Mouse (Mus musculus): Measurements from ENCODE around the gene AI837181.
"Not testable (repeated sequence)": the region's sequence is repeated elsewhere in the genome, so short reads cannot be mapped to it uniquely, and the experiment has no call there.

Gene AI837181

DNA sequence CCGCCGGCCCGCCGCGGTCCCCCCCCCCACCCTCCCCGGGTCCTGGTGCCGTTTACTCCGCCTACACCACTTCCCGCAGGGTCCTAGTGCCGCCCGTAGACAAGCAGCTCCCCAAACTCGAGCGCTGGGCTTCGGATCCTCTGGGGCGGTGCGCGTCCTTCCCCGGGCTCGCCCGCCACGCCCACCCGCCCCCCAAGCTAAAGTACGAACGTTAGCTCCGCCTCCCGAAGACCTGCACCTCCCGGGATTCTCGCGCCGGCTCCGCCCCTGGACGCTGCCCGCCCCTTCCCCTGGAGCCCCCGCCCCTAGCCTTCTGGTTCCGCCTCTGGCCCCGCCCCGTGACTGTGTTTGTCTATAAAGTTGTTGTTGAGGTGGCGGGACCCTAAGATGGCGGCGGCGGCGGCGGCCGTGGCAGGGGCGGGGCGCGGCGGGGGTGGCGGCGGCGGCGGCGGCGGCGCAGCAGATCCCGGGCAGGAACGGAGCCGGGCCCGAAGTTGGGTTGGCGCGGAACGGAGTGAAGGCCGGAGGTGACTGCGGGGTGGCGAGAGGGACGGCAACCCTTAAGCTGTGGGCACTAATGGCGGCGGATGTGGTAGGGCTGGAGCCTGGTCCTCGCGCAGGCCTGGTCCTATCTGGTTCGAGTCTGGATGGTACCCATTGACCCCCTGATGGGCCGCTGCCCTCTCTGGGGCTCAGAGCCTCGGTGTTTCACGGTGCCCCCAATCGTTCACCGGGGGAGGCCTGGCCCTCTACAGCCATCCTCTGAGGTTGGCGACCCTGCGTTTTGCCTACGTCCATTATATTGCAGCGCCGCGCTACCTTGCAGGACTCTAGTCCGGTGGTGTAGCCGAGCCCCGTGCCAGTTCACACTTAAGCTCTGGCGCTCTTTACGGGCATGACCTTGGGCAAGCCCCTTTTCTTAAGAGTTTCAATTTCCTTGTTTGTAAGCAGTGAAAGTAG lies at the start of gene AI837181, which contains the start of gene Drap1:
TSS of gene AI837181 (plus strand) at position 363 of the 960 bp plus-strand sequence.
TSS of gene Drap1 (minus strand) at position 198 of the 960 bp plus-strand sequence.
- DNase-seq, result peak; percentile 99

DNA sequence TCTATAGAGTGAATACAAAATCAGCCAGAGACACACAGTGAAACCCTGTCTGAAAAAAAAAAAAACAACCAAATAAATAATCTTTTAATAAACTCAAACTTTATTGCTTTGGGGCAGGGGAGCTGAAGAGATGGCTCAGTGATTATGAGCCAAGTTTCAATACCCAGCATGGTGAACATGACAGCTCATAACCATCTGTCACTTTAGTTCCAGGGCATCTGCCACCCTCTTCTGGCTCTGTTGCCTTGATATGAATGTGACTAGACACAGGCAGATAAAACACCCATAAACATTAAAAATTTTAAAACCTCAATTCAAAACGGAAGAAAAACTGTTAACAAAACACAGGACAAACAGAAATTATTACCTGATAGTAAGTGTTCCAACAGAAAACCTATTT lies 47.5 kb upstream of the AI837181 start:
- DNase-seq, result peak; percentile 42 to 46

GRCm38 (mm10) chr19:5383326-5383725 lies 41.6 kb upstream of the AI837181 start:
- DNase-seq, result no peak

GRCm38 (mm10) chr19:5384715-5385114 lies 40.2 kb upstream of the AI837181 start:
- DNase-seq, result no peak

GRCm38 (mm10) chr19:5388011-5388441 lies 36.9 kb upstream of the AI837181 start:
- DNase-seq, result peak; percentile 59 to 73

- peak; percentile 96 to 97 for DNase-seq
These were observed 36.2 kb upstream of the AI837181 start, which contains the start of gene Sart1 for GRCm38 (mm10) chr19:5388588-5389242. Gene Sart1, minus strand, starts transcription at chr19:5388703.

DNA sequence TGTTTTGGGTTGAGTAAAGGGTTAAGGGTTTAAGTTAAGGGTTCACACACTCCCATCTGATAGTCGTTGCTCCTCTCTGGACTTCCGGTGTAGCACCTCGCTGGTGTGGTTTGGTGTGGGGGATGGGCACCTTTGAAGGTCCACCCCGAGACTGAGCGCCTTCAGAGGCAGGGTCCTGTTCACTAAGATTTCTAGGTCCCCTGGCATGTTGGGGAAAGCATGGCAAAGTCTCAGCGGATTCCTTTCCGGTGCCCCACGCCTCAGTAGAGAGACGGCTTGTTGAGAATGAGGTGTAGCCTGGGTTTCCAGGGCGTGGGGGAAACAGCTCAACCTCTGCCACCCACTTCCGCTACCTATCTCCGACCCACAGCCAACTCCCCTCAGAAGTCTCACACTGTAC lies 35.3 kb upstream of the AI837181 start:
- peak; percentile 35 to 37 for DNase-seq

DNA sequence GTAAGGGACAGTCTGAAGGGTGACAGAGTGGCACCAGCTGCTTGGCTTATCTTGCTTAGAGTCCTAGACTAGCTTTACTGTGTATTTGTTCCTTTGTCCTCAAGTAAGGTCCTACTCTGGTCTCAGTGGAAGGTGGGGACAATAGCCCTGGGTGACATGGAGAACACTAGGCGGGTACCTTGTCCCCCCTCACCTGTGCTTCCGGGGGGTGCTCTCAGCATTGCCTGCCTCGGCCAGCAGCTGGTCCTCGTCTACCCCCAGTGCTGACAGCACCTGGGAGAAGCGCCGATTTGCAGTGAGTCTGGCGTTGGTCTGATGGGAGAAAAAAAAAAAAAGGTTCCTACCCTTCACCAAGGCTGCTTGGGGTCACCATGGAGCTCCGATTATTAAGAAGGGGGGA lies 34.5 kb upstream of the AI837181 start:
- DNase-seq, result no peak

DNA sequence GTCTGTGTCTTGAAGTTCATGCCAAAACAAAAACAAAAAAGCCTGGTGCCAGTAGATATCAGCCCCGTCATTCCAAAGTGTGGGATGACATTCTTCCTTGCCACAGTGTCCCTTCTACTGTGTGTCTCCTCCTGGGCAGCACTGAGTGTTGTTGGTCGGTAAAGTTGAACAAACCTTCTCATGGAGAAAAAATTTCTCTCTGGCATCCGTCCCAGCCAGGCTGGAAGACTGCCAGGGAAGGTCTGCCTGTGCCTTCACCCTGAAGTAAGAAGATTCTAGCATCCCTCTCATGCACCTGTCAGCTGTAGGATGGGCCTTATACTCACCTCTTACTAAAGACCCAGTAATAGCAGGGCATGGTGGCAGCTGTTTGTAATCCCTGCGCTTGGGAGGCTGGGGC lies 32.1 kb upstream of the AI837181 start:
- peak; percentile 80 to 85 for DNase-seq

GRCm38 (mm10) chr19:5394168-5394567 lies 30.8 kb upstream of the AI837181 start:
- DNase-seq, result no peak

DNA sequence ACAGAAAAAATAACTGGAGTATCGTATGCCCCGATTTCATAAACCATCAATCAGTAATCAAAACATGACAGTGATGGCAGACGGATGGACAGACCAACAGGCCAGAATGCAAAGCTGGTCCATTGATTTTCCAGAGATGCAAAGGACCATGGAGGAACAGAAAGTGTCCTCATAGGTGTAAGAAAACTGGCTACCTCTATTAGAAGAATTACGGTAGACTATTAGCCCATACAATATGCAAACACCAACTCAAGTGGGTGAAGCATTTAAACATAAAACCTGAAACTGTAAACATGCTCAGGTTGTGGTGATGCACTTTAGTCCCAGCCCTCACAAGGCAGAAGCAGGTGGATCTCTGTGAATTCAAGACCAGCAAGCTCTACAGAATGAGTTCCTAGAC lies 29.6 kb upstream of the AI837181 start:
- no peak for DNase-seq

DNA sequence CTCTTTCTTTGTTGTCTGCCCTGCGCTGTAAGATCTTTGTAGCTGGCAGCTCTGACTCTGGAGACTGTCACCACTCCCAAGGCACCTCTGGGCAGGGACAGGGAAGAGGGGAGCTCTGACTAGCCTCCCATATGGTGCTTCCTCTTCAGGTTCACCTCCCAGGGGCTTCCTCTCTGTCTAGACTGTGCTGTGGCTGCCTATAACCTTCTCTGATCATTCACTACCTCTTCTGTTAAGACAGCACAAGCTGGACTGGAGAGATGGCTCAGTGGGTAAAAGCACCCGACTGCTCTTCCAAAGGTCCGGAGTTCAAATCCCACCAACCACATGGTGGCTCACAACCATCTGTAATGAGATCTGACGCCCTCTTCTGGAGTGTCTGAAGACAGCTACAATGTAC lies 23.9 kb upstream of the AI837181 start:
- DNase-seq, result not testable (repeated sequence)

DNA sequence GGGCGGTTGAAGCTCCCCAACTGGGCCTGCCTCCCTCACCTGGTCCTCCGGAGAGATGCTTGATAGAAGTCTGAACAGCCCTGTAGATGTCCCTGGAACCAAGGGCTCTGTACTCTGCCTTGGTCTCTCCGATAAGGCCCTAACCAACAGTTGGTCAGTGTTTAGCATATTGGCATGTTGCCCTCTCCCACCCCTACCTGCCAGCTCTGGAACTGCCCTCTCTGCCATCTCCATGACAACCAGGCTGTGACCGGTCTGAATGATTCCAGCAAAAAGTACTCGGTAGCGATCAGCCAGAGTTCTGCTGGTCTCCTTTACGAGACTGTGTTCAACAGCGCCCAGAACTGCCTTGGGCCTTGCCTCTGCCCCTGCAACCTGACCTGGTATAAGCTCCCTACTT lies 22.7 kb upstream of the AI837181 start, which contains the start of gene Tsga10ip:
TSS of gene Tsga10ip (minus strand) at position 234 of the 400 bp plus-strand sequence.
- peak; percentile 68 to 73 for DNase-seq

DNA sequence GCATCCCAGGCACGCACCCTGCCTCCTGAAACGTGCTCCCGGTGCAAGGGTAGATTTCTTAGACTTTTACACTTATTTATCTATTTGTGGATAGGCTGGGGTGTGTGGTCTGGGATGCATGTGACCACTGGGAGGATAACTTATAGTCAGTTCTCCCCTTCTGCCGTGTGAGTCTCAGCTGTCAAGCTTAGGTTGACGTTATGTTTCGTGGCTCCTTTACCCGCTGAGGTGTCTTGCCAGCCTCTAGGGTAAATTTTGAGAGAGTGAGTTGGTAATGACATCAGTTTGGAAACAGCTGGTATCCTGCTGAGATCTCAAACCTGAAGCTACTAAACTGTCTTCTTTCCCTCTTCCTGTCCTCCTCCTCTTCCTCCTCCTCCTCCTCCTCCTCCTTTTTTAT lies 19.0 kb upstream of the AI837181 start:
- no peak for DNase-seq

GRCm38 (mm10) chr19:5406531-5407126 lies 18.3 kb upstream of the AI837181 start:
- DNase-seq, result peak; percentile 49 to 59

GRCm38 (mm10) chr19:5407133-5407532 lies 17.8 kb upstream of the AI837181 start:
- DNase-seq, result peak; percentile 70 to 82

- DNase-seq, result no peak
These were observed 16.6 kb upstream of the AI837181 start for GRCm38 (mm10) chr19:5408057-5409001.

GRCm38 (mm10) chr19:5409068-5409467 lies 15.9 kb upstream of the AI837181 start:
- peak in 1 of 2 experiments; percentile 52 for DNase-seq

DNA sequence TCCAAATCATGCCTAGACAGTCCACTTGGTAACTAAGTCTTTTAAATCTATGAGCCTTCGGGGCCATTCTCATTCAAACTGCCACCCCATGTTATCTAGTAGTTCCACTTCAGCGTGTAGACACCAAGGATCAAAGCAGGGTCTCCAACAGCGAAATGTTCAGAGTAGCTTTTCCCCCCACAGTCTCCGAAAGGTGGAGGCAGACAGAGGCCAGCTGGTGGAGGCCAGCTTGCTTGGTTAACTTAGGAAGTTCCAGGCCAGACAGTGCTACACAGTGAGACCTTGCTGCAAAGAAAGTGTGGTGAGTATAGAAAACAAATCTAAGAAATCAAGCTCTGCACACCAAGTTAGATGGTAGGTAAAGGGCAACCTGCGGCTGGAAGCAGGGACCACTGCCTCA lies 14.3 kb upstream of the AI837181 start:
- DNase-seq, result no peak

GRCm38 (mm10) chr19:5411961-5412360 lies 13.0 kb upstream of the AI837181 start:
- DNase-seq, result no peak

DNA sequence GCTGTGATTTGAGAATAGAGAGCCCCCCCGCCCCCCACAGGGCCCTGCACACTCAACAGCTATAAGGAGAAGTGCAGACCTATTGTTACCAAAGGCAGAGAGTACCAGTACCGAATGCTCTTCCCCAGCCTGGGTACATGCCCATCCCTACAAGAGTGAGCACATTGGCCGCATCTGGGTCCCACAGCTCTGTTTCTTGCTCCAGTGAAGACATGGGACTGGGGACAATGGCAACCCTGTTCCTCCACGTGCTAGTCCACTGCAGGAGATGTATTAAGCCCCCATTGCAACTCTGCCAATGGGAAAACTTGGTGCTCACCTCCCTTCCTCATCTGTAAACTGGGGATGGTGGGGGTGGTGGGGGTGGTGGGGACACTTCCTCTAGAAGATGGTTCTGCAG lies 11.1 kb upstream of the AI837181 start:
- peak in 1 of 2 experiments; percentile 0 for DNase-seq

DNA sequence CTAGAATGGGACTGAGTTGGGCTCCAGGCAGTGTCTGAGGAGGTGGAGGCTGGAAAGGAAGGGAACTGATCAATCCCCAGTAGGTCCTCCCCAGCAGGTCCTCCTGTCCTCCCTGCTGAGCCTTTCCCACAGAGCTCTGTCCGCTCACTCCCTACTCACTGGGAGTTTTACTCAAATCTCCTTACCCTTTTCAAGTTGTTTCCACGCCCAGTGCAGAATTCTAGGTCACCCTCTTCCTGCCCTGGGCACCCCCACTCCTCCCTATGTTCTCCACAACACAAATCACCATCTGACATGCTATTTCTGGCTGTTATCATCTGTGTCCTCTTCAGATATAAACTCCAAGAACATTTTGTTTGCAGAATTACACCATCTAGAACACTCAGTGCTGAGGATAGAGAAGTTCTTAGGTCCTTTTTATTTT lies 10.4 kb upstream of the AI837181 start:
- DNase-seq, result peak in 1 of 2 experiments; percentile 0

All from cerebellum, postnatal 10 days (tissue).